Mouse (Mus musculus) R1 (cell line): ENCODE data around the gene Tbc1d8.

Source experiments
- DNase-seq: peaks from one replicate; pipeline ENCODE4 v3.0.0-alpha.2; 2018; ENCODE audit warnings: low read depth, low spot score

Gene Tbc1d8

DNA sequence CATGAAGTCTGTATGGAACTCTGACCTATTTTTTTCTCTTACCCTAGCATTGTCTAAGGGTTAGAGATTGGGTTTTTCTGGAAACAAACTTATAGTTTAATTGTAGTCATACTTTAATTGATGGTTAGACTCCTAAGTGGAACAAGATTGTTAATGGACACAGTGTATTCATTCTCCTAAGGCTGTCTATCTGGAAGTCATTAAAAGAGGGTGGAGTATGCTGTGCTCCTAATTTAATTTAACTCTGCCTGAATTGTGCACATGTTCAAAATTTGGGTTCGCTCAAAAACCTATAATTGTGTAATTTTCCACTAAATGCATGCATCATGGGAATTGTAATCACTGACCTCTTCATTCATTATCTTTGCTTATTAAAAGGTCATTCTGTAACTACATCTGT is 113.0 kb downstream of the Tbc1d8 start:
- no peak for DNase-seq

DNA sequence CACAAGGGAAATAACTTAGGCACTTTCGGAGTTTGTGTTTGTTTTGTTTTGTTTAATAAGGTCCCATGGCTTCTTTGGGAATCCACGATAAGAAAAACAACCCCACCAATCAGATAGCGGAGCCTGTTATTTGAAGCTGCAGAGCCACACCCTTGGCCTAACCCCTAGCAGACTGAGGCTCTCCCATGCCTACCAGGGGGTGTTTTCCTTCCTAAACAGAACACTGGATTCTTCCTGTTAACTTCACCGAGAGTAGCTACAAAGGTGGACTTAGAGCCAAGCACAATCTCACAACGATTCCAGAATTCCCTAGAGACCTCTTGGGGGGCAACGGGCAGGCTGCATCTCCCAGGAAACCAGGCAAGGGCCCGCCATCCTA is 116.1 kb downstream of the Tbc1d8 start:
- no peak for DNase-seq

DNA sequence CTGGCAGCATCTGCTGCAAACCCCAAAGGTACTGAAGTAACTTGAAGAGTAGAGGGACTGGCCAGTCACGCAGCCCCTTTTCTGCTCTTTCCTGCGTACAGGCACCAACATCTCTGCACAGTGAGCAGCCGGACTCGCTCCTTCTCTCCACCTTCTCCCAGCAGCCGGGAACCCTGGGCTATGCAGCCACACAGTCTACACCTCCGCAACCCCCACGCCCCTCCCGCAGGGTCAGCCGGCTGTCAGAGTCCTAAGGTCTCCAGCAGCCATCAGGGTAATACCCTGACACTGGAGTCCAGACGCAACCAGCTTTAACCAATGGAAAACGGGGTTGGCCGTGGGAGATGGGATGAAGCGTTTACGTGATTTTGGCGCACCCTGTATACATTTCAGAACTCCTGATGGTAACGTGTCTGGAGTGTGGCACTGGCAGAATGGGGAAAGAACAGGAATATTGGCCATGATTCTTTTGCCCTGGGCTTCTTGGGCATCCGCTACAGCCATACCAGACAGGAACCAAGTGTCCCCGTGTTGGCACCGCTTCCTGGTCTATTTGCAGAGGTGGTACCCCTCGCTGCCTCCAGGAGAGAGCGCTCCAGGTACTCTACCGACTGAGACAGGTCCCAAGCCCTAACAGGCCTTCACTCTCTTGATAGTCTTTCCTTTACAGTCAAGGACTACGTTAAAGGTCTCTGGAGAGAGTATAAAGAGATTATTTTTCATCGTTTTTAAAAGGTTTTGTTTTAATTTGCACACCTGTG is 116.6 kb downstream of the Tbc1d8 start:
- no peak for DNase-seq

DNA sequence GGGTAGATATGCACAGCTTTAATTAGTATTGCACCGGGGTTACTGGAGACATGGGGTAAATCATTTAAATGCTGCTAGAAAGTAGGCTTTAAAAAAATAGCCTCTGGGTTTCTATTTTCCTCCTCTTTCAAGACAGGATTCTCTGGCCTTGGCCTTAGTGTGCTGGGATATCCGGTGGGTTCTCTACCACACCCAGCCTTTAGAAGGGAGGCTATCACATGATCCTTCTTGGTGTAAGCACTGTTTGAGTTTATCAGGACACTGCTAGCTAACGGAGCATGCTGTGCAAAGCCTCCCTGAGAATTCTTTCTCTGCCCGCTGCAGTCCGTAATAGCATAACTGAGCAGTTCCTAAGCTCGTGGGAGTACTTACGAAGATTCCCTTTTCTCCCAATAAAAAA is 129.1 kb downstream of the Tbc1d8 start:
- DNase-seq: peak; percentile 38

DNA sequence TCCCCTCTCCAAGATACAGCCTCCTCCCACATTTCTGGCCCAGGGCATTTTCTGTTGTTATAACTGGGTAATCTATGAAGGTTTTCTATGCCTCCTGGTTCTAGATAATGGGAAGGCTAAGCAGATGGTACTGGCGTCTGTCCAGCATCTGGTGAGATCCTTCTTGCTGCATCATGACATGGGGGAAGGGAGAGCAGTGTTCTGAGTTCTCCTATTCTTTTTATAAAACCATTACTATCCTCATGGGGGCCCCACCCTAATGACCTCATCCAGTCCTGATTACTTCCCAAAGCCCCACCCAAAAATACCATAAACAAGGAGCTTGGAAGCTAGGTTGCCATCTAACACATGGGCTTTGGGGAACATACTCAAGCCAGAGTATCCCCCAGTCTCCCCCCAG is 129.6 kb downstream of the Tbc1d8 start:
- DNase-seq: peak; percentile 58

DNA sequence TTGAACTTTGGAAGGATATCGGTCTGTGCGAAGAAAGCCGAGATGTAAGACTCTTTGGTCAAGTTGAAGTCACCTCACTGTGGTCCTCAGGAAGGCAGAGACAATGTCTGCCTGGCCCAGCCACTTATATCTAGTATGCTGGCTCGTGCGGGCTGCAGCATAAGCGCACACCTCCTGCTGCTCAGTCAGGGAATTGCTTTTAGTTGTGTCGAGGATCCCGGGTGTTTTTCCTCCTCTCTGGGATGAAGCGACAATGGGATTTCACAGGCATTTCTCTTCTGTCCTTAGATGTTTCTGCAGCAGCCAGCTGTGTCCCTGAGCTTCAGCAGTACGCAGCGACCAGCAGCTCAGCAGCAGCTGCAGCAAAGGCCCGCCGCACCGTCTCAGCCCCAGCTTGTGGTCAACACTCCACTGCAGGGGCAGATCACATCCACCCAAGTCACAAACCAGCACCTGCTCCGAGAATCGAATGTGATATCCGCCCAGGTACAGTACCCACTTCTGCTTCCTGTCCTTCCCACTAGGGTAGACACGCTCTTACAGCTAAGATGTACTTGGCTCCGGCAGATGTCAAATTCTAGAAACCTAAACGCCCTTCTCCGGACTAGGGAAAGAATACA is 133.5 kb downstream of the Tbc1d8 start:
- DNase-seq: peak; percentile 60

DNA sequence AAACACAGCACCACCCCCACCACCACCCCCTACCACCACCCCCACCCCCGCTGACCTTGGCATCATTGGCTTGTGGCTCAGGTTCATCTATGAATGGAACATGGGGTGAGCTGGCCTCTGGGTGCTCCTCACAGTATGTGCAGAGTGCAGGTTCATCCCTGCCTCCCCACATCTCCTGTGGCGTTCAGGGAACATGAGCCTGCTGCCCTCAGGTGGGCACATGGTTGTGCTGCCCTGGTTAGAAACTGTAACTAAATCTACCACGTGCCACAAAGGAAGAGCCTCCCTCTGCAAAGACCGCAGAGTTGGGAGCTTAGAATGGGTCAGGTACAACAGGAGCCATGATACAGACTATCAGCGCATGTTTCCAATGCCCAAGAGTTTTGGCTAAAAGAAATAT is 135.3 kb downstream of the Tbc1d8 start:
- DNase-seq: no peak

DNA sequence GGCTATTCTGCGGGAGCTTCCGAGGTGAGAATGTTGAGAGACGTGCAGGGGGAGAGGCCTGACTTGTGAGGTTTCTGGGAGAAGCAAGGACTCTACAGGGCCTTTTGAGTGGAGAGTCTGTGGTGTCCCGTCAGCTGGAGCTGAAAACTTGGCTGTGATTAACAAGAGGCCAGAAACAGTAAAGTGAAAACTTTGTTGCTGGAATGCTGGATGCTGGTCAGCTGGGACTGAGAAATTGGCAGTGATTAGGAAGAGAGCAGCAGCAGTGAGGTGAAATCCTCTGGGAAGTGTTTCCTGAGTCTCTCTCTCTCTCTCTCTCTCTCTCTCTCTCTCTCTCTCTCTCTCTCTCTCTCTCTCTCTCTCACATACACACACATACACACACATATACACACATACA is 136.7 kb downstream of the Tbc1d8 start:
- no peak for DNase-seq

DNA sequence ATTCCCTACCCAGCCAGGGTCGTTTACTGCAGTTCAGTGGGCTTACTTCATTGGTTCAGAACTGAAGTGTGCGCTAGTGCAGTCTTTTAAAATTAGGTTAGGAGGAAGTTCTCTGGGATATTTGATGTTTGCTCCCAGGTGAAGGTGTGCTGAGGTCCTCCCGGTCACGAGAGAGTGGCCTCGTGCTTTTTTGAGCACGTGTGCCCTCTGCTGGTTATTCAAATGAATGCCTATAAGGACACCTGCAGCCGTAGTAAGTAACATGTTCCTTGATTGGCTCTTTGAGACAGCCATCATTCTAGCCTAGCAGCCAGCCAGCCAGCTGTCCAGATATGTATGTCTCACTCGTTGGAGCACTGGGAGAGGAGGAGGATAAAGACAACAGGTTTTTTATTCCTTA is 137.9 kb downstream of the Tbc1d8 start:
- DNase-seq: peak; percentile 69

DNA sequence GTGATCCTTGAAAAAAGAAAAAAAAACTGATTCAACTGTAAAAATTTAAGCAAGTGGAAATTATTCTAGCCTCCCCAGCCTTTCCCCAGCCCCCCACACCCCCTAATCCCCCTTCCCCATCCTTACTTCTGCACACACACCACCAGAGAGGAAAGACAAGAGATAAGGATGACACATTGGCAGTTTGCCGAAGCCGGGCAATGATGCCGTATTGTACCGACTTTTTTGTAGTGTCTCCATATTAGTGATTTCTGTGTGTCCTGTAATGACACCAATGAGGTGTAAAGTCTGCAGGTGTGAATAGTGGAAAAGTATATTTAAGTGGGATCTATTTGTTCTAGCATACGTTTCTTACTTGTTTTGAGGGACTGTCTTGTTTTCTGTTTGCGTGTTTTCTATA is 138.4 kb downstream of the Tbc1d8 start:
- DNase-seq: no peak

DNA sequence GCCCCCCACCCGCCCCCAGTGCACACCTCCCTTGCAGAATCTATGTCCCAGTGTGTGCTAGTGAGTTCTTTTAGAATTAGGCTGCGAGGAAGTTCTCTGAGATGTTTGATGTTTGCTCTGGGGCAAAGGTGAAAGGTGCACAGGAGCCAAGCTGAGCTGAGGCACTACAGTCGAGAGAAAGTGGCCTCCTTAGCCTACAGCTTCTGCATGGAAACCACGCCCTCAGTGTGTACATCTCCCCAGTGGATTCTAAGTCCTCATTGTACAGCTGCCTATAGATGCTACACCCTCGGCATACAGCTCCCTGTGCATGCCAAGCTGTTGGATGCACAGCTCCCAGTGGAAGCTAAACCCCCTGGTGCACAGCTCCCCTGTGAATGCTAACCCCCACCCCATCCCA is 139.1 kb downstream of the Tbc1d8 start:
- no peak for DNase-seq

DNA sequence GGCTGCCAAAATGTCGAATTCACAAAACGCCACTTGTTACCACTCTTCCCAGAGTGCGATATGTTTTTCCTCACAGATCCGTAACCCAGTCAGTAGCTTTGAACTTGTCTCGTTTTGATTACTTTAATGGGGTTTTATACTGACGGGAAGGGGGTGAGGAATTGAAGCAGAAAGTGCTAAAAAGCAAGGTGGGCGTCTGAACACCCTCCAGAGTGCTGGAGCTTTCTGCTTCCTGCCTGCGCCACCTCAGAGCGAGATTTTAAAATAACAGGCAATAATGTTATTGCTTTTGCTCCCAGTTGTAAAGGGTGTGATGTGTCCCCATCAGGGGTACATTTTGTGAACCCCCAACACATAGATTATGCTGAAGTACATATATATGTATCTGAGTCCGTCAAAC is 139.7 kb downstream of the Tbc1d8 start:
- no peak for DNase-seq

DNA sequence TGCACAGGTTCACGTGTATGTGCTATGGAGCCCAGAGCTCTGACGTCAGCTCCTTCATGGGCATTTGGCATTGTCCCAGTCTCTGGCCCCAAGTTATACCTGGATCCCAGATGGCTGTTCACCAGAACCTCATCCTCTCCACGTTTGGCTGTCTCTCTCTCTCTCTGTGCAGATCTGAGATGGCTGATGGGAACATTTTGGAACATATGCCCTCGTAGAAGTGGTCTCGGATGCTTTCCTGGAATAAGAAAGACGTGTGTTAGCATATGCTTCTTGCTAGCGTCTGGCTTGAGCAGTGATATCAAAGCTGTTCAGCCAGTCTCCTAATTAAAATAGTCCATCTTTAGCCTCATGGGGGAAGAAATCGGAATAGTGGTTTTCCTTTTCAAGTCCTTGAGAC is 141.8 kb downstream of the Tbc1d8 start:
- DNase-seq: no peak

DNA sequence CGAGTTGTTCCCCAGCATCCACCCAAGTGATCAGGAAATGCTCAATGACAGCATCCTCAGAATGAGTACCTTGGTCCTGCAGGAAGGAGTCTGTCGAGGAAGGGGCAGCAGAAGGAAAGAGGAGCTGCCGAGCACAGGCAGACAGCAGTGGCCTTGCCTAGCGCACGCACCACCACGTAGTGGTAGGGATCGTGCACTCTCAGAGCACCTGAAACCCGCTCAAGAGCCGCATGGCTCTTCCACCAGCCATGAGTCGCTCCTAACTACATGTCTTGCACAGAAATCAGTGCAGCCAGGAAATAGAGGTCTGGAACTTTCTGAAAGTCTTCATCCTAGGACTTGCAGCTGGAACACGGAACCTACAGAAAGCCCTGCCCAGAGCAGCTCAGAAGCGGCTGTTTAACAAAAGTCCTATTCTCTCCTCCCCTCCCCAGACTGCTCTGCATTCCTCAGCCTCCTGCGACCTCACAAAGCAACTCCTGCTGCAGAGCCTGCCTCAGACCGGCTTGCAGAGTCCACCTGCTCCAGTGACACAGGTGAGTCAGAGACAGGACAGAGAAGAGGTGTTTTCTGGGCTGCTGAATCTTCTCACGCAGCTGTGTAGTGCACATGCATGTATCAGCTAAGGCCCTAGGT is 142.9 kb downstream of the Tbc1d8 start:
- peak; percentile 56 for DNase-seq

DNA sequence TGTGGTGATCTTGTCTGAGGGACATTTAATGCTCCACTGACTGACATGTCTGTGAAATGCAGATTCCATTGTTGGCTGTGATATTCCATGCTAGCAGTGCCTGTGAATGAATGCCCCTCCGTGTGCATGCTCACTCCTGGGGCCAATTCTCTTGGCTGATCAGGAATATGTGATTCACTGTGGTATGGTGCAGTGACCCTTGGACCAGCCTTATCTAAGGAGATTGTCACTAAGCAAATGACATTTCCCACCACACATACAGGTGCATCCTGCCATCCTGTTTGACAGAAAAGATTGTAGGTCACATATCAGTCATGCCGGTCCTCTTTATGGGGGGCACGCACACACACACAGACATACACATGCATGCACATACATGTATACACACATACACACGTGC is 146.1 kb downstream of the Tbc1d8 start:
- no peak for DNase-seq

DNA sequence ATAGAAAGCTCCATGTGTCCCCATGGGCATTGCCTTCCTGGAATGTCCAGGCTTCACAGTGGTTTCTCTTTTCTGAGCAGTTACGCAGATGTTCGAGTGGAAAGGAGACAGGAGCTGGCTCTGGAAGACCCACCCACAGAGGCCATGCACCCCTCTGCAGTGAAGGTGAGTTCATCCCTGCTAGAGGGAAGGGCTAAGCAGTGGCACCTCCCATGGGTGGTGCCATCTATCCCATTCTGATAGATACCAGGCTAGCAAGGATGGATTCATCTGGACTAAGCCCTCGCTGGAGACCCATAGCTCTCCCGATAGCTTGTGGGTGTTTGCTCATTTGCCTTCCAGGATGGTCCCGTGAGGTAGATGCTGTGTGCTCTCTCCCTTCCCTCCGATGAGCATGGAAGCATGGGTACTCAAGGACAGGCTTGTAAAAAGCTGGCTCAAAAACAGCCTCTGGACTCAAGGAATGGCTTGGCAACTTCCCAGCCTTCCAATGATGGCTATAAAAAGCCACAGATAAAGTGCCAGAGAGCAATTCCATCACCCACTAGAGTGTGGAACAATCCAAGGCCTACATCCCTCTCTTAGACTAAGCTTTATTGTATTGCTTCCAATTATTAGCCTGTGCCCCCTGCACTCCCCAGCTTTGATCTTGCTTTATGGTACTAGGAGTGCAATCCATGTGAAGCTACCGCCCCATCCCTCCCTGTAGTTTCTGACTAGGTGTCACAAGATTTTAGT is 147.5 kb downstream of the Tbc1d8 start:
- DNase-seq: no peak

DNA sequence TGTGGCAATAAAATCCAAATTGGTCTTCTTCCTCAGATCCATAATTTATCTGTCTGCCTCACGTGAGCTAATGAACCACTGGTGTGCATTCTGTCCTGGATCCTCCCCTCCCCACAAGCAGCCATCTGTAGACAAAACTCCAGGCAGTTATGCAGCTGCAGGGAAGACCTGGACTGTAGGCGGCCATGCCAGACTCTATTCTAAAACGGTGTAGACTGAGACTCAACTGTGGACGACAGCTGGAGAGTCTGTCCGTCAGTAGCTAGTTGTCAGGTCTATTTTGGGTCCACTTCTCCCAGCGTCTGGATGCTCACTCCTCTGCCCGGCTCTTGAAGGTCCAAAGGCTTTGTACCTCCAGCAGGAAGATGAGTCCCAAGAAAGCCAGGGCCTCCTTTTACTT is 151.0 kb downstream of the Tbc1d8 start:
- DNase-seq: no peak

DNA sequence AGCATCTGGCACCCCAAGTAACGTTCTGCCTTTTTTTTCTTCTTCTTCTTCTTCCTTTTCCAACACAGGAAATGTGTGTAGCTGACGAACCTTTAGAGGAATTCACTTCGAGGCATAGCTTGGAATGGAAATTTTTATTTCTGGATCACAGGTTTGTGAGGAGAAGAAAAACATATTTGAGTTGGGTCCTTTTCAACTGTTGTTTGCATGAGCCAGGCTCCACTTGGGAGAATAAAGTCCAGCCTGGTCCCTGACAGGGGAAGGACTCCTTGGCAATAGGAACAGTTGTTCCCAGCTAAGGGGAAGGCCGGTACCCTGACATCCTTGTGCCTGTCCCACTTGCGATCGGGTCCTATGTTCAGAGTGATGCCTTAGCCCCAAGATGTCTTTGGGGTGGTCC is 153.3 kb downstream of the Tbc1d8 start:
- DNase-seq: no peak

DNA sequence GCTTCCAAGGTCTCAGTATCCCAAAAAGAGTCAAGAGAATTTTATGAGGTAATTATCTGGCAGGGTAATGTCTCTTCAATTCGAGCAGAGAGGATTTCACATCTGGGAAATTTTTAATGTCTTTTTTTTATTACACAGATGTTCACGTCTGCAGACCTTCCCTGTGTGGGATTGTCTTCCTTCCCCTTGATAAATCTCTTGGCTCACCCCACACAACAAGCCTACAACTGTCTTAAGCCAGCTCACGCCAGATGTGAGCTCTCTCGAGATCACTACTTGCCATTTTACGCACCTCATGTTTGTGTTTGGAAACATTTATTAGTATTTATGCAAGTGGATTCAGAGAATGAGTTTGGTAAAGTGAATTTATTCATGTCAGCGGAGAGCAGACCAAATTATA is 156.6 kb downstream of the Tbc1d8 start:
- DNase-seq: no peak
